Mouse (Mus musculus): ENCODE measurements around the gene Usf2. TPM values are rescaled to one million over a fixed set of nuclear protein-coding genes. Genes with fewer than 3 reads are reported as not detected.

Gene Usf2
- polyA plus RNA-seq, 1 experiment from 2014 or later, result 26.2 TPM

- H3K9ac ChIP-seq (replicated peaks; ENCODE audit: low read length), result 0 out of 2 replicates have a peak within 1 kb of the TSS, but pooled peaks have one; percentile 23
- H3K27ac ChIP-seq (replicated peaks; ENCODE audit: low read depth, low read length), result no peak within 1 kb of the TSS
- peak within 1 kb of the TSS; percentile 24 for H3K4me3 ChIP-seq (replicated peaks; ENCODE audit: low read depth, low read length)
- under 1% methylated on average over 37 of the region's 37 CpGs for WGBS
- peaks cover 9% of the 10 kb centered on the region; the same call in 1 of the 2 replicates for H3K4me1 ChIP-seq (ENCODE audit: control insufficient read depth, insufficient read depth, low read length)
- H3K9me3 ChIP-seq (ENCODE audit: control insufficient read depth, low read length), result no peaks in the 10 kb centered on the region
- DNase-seq (peak; percentile 84), ATAC-seq (ENCODE audit: low FRiP score, low TSS enrichment) (peak; percentile 78)
- no peaks in the 10 kb centered on the region for H3K36me3 ChIP-seq (ENCODE audit: control insufficient read depth, insufficient read depth, low read length)
- peak within 1 kb of the TSS; percentile 51 for H3K4me2 ChIP-seq (ENCODE audit: low read length)
- H3K27me3 ChIP-seq (ENCODE audit: control insufficient read depth, insufficient read depth, low read length), result peaks cover 21% of the 10 kb centered on the region
Observed at GRCm38 (mm10) chr7:30973501-30974289, 17.1 kb upstream of the Usf2 start, which contains the start of gene Fam187b. TSS of gene Fam187b (plus strand) at chr7:30973790.

- DNase-seq (no peak), ATAC-seq (ENCODE audit: low FRiP score, low TSS enrichment) (peak; percentile 53; the same call in 1 of the 2 replicates)
- Histone ChIP-seq H3K9me3 (ENCODE audit: control insufficient read depth, low read length) (no peaks in the 10 kb centered on the region), H3K9ac (replicated peaks; ENCODE audit: low read length) (0 out of 2 replicates have a peak within 1 kb of the TSS, but pooled peaks have one; percentile 23), H3K4me1 (ENCODE audit: control insufficient read depth, insufficient read depth, low read length) (peaks cover 9% of the 10 kb centered on the region; the same call in 1 of the 2 replicates), H3K4me2 (ENCODE audit: low read length) (peak within 1 kb of the TSS; percentile 51), H3K4me3 (replicated peaks; ENCODE audit: low read depth, low read length) (peak within 1 kb of the TSS; percentile 24), H3K36me3 (ENCODE audit: control insufficient read depth, insufficient read depth, low read length) (no peaks in the 10 kb centered on the region), H3K27me3 (ENCODE audit: control insufficient read depth, insufficient read depth, low read length) (peaks cover 21% of the 10 kb centered on the region), H3K27ac (replicated peaks; ENCODE audit: low read depth, low read length) (no peak within 1 kb of the TSS)
- whole genome bisulfite sequencing, result under 1% methylated on average over 19 of the region's 19 CpGs
Observed at GRCm38 (mm10) chr7:30973251-30973500, 16.6 kb upstream of the Usf2 start, which contains the start of gene Lsr. TSS of gene Lsr (minus strand) at chr7:30973464.

GRCm38 (mm10) chr7:30972426-30973250, 16.0 kb upstream of the Usf2 start:
- ATAC-seq (ENCODE audit: low FRiP score, low TSS enrichment) (no peak), DNase-seq (no peak)
- Histone ChIP-seq H3K4me2 (ENCODE audit: low read length) (peak overlapping the region; percentile 51), H3K36me3 (ENCODE audit: control insufficient read depth, insufficient read depth, low read length) (no peaks in the 10 kb centered on the region), H3K9me3 (ENCODE audit: control insufficient read depth, low read length) (no peaks in the 10 kb centered on the region), H3K27me3 (ENCODE audit: control insufficient read depth, insufficient read depth, low read length) (peaks cover 21% of the 10 kb centered on the region), H3K4me1 (ENCODE audit: control insufficient read depth, insufficient read depth, low read length) (peaks cover 9% of the 10 kb centered on the region; the same call in 1 of the 2 replicates), H3K4me3 (replicated peaks; ENCODE audit: low read depth, low read length) (peak overlapping the region; percentile 24), H3K27ac (replicated peaks; ENCODE audit: low read depth, low read length) (no peak overlapping the region), H3K9ac (replicated peaks; ENCODE audit: low read length) (no peak overlapping the region)
- WGBS, result 4% methylated on average over 41 of the region's 41 CpGs

- Histone ChIP-seq H3K4me3 (replicated peaks; ENCODE audit: low read depth, low read length) (no peak overlapping the region), H3K4me2 (ENCODE audit: low read length) (no peak overlapping the region), H3K36me3 (ENCODE audit: control insufficient read depth, insufficient read depth, low read length) (no peaks in the 10 kb centered on the region)
Observed at GRCm38 (mm10) chr7:30971901-30972300, 15.3 kb upstream of the Usf2 start.

GRCm38 (mm10) chr7:30969174-30969573, 12.6 kb upstream of the Usf2 start:
- Histone ChIP-seq H3K27me3 (ENCODE audit: control insufficient read depth, insufficient read depth, low read length) (peaks cover 21% of the 10 kb centered on the region), H3K36me3 (ENCODE audit: control insufficient read depth, insufficient read depth, low read length) (no peaks in the 10 kb centered on the region), H3K4me2 (ENCODE audit: low read length) (no peak overlapping the region), H3K9me3 (ENCODE audit: control insufficient read depth, low read length) (no peaks in the 10 kb centered on the region), H3K9ac (replicated peaks; ENCODE audit: low read length) (no peak overlapping the region), H3K27ac (replicated peaks; ENCODE audit: low read depth, low read length) (no peak overlapping the region), H3K4me3 (replicated peaks; ENCODE audit: low read depth, low read length) (no peak overlapping the region), H3K4me1 (ENCODE audit: control insufficient read depth, insufficient read depth, low read length) (peaks cover 9% of the 10 kb centered on the region; the same call in 1 of the 2 replicates)
- no peak for DNase-seq
- WGBS, result 88% methylated on average over 4 of the region's 4 CpGs
- no peak for ATAC-seq (ENCODE audit: low FRiP score, low TSS enrichment)

More at GRCm38 (mm10) chr7:30971901-30972300, 15.3 kb upstream of the Usf2 start:
- Histone ChIP-seq H3K27ac (replicated peaks; ENCODE audit: low read depth, low read length) (no peak overlapping the region), H3K4me1 (ENCODE audit: control insufficient read depth, insufficient read depth, low read length) (peaks cover 9% of the 10 kb centered on the region; the same call in 1 of the 2 replicates), H3K27me3 (ENCODE audit: control insufficient read depth, insufficient read depth, low read length) (peaks cover 21% of the 10 kb centered on the region), H3K9me3 (ENCODE audit: control insufficient read depth, low read length) (no peaks in the 10 kb centered on the region), H3K9ac (replicated peaks; ENCODE audit: low read length) (no peak overlapping the region)
- ATAC-seq (ENCODE audit: low FRiP score, low TSS enrichment) (no peak), DNase-seq (no peak)
- 92% methylated on average over 15 of the region's 15 CpGs for WGBS

- Histone ChIP-seq H3K27ac (replicated peaks; ENCODE audit: low read depth, low read length) (no peak overlapping the region), H3K9ac (replicated peaks; ENCODE audit: low read length) (no peak overlapping the region), H3K4me1 (ENCODE audit: control insufficient read depth, insufficient read depth, low read length) (peaks cover 4% of the 10 kb centered on the region; the same call in 1 of the 2 replicates), H3K27me3 (ENCODE audit: control insufficient read depth, insufficient read depth, low read length) (peaks cover 20% of the 10 kb centered on the region), H3K36me3 (ENCODE audit: control insufficient read depth, insufficient read depth, low read length) (no peaks in the 10 kb centered on the region), H3K9me3 (ENCODE audit: control insufficient read depth, low read length) (no peaks in the 10 kb centered on the region), H3K4me3 (replicated peaks; ENCODE audit: low read depth, low read length) (no peak overlapping the region), H3K4me2 (ENCODE audit: low read length) (no peak overlapping the region)
- DNase-seq (no peak), ATAC-seq (ENCODE audit: low FRiP score, low TSS enrichment) (no peak)
- WGBS, result 91% methylated on average over 8 of the region's 8 CpGs
Observed at GRCm38 (mm10) chr7:30968611-30969010, 12.0 kb upstream of the Usf2 start.

GRCm38 (mm10) chr7:30966657-30967056, 10.1 kb upstream of the Usf2 start:
- Histone ChIP-seq H3K9me3 (ENCODE audit: control insufficient read depth, low read length) (no peaks in the 10 kb centered on the region), H3K27me3 (ENCODE audit: control insufficient read depth, insufficient read depth, low read length) (peaks cover under 1% of the 10 kb centered on the region; the same call in 1 of the 2 replicates), H3K36me3 (ENCODE audit: control insufficient read depth, insufficient read depth, low read length) (no peaks in the 10 kb centered on the region), H3K27ac (replicated peaks; ENCODE audit: low read depth, low read length) (no peak overlapping the region), H3K9ac (replicated peaks; ENCODE audit: low read length) (no peak overlapping the region), H3K4me2 (ENCODE audit: low read length) (no peak overlapping the region), H3K4me1 (ENCODE audit: control insufficient read depth, insufficient read depth, low read length) (no peaks in the 10 kb centered on the region), H3K4me3 (replicated peaks; ENCODE audit: low read depth, low read length) (no peak overlapping the region)
- ATAC-seq (ENCODE audit: low FRiP score, low TSS enrichment) (no peak), DNase-seq (no peak)
- 94% methylated on average over 3 of the region's 3 CpGs for WGBS

- Histone ChIP-seq H3K4me3 (replicated peaks; ENCODE audit: low read depth, low read length) (no peak overlapping the region), H3K36me3 (ENCODE audit: control insufficient read depth, insufficient read depth, low read length) (no peaks in the 10 kb centered on the region), H3K27ac (replicated peaks; ENCODE audit: low read depth, low read length) (no peak overlapping the region), H3K27me3 (ENCODE audit: control insufficient read depth, insufficient read depth, low read length) (no peaks in the 10 kb centered on the region), H3K4me2 (ENCODE audit: low read length) (no peak overlapping the region), H3K4me1 (ENCODE audit: control insufficient read depth, insufficient read depth, low read length) (no peaks in the 10 kb centered on the region), H3K9ac (replicated peaks; ENCODE audit: low read length) (no peak overlapping the region), H3K9me3 (ENCODE audit: control insufficient read depth, low read length) (no peaks in the 10 kb centered on the region)
- 84% methylated on average over 14 of the region's 14 CpGs for WGBS
- DNase-seq, result no peak
- ATAC-seq (ENCODE audit: low FRiP score, low TSS enrichment), result no peak
Observed at GRCm38 (mm10) chr7:30965677-30966076, 9.1 kb upstream of the Usf2 start.

All from midbrain, embryonic 14.5 days (tissue).